Mouse (Mus musculus): ENCODE results near the gene Olfml1.

Olfml1 gene

DNA sequence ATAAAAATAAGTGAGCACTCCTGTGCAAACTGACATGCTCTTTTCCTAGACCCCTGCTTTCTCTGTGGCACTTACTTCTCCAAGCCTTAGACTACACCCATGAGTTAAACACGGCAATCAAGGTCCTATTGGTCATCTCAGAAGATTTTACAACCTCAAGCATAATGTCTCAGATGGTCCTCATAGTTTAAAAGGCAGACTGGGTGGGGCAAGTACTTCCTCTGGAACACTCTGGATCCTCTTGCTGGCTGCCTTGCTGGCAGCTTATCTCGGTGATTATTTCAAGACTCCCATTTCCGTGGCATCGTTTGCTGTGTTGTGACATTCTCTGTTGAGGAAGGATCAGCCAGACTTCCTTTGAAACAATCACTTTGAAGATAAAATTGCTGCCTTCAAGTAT is 27.2 kb upstream of the Olfml1 start:
- peaks cover 22% of the 10 kb centered on the region for H3K4me1 ChIP-seq (replicated peaks; ENCODE audit: low read depth, low read length)
- no peak overlapping the region for H3K4me3 ChIP-seq (replicated peaks; ENCODE audit: low read length)
- no peak for TF ChIP-seq CTCF (conservative IDR thresholded peaks at IDR 0.05; ENCODE audit: low read length)
- no peak for TF ChIP-seq NANOG (IDR thresholded peaks at IDR 0.05; ENCODE audit: borderline replicate concordance, low read length)
- no peaks in the 10 kb centered on the region for H3K27me3 ChIP-seq (ENCODE audit: insufficient read depth, low read length)
- 0 out of 2 replicates have a peak, but pooled peaks cover 1% of the 10 kb centered on the region for H3K9me3 ChIP-seq (ENCODE audit: low read length)
- H3K36me3 ChIP-seq (ENCODE audit: insufficient read depth, low read length), result peaks cover 11% of the 10 kb centered on the region

- Histone ChIP-seq H3K4me1 (replicated peaks; ENCODE audit: low read depth, low read length) (no peaks in the 10 kb centered on the region), H3K4me3 (replicated peaks; ENCODE audit: low read length) (no peak overlapping the region), H3K36me3 (ENCODE audit: insufficient read depth, low read length) (peaks cover 45% of the 10 kb centered on the region), H3K9me3 (ENCODE audit: low read length) (peaks cover 6% of the 10 kb centered on the region), H3K27me3 (ENCODE audit: insufficient read depth, low read length) (no peaks in the 10 kb centered on the region)
- TF ChIP-seq POU5F1 (IDR thresholded peaks at IDR 0.05; ENCODE audit: borderline replicate concordance, low read length) (no peak), NANOG (IDR thresholded peaks at IDR 0.05; ENCODE audit: borderline replicate concordance, low read length) (no peak), CTCF (conservative IDR thresholded peaks at IDR 0.05; ENCODE audit: low read length) (no peak)
Measured at GRCm38 (mm10) chr7:107545011-107545410, 22.2 kb upstream of the Olfml1 start.

DNA sequence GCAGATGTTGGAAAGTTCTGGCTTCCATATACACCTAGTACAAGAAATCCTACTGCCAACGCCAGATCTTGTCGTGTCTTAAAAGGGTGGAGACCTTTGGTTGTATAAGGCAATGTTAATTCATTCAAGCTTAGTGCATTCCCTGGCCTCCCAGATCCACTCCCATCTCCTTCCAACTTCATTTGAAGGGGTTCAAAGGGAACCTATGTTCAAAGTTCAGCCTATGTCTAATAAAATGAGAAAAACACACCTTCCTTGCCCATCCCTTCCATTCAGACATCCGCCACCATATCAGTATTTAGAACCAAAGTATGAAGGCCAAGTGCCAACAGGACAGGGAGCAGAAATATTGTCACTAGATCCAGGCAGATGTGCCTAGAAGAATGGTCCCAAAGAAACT is 19.4 kb upstream of the Olfml1 start:
- Histone ChIP-seq H3K27me3 (ENCODE audit: insufficient read depth, low read length) (no peaks in the 10 kb centered on the region), H3K9me3 (ENCODE audit: low read length) (peaks cover 29% of the 10 kb centered on the region), H3K4me1 (replicated peaks; ENCODE audit: low read depth, low read length) (peaks cover 12% of the 10 kb centered on the region), H3K36me3 (ENCODE audit: insufficient read depth, low read length) (peaks cover 51% of the 10 kb centered on the region), H3K4me3 (replicated peaks; ENCODE audit: low read length) (no peak overlapping the region)
- TF ChIP-seq NANOG (IDR thresholded peaks at IDR 0.05; ENCODE audit: borderline replicate concordance, low read length) (no peak), POU5F1 (IDR thresholded peaks at IDR 0.05; ENCODE audit: borderline replicate concordance, low read length) (no peak), CTCF (conservative IDR thresholded peaks at IDR 0.05; ENCODE audit: low read length) (no peak)

DNA sequence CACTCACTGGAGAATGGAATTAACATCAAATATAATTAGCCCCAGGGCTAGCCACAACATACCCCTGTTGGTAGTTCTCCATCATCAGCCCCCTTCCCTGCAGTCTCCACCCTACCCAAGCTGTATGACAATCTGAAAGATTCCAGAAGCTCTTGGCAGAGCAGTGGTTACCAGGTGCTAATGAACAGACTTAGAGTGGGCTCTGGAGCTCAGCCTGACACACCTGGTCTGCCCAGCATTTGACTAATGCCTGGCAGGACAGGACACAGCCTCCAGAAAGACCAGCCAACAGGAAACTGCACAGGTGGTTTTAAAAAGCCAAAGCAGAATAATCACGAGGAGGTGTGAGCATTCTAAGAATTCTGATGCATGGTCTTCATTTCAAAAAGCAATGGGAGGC is 13.8 kb upstream of the Olfml1 start:
- Histone ChIP-seq H3K4me1 (replicated peaks; ENCODE audit: low read depth, low read length) (peaks cover 33% of the 10 kb centered on the region), H3K4me3 (replicated peaks; ENCODE audit: low read length) (no peak overlapping the region), H3K9me3 (ENCODE audit: low read length) (peaks cover 41% of the 10 kb centered on the region), H3K27me3 (ENCODE audit: insufficient read depth, low read length) (no peaks in the 10 kb centered on the region), H3K36me3 (ENCODE audit: insufficient read depth, low read length) (peaks cover 15% of the 10 kb centered on the region)
- TF ChIP-seq POU5F1 (IDR thresholded peaks at IDR 0.05; ENCODE audit: borderline replicate concordance, low read length), result no peak
- TF ChIP-seq CTCF (conservative IDR thresholded peaks at IDR 0.05; ENCODE audit: low read length), result no peak
- TF ChIP-seq NANOG (IDR thresholded peaks at IDR 0.05; ENCODE audit: borderline replicate concordance, low read length), result no peak

- Histone ChIP-seq H3K27me3 (ENCODE audit: insufficient read depth, low read length) (no peaks in the 10 kb centered on the region), H3K4me3 (replicated peaks; ENCODE audit: low read length) (no peak overlapping the region), H3K9me3 (ENCODE audit: low read length) (peaks cover 27% of the 10 kb centered on the region), H3K4me1 (replicated peaks; ENCODE audit: low read depth, low read length) (peaks cover 33% of the 10 kb centered on the region), H3K36me3 (ENCODE audit: insufficient read depth, low read length) (no peaks in the 10 kb centered on the region)
- no peak for TF ChIP-seq POU5F1 (IDR thresholded peaks at IDR 0.05; ENCODE audit: borderline replicate concordance, low read length)
- peak; percentile 73 for TF ChIP-seq CTCF (conservative IDR thresholded peaks at IDR 0.05; ENCODE audit: low read length)
- TF ChIP-seq NANOG (IDR thresholded peaks at IDR 0.05; ENCODE audit: borderline replicate concordance, low read length), result no peak
Measured at GRCm38 (mm10) chr7:107555906-107556305, 11.3 kb upstream of the Olfml1 start.

DNA sequence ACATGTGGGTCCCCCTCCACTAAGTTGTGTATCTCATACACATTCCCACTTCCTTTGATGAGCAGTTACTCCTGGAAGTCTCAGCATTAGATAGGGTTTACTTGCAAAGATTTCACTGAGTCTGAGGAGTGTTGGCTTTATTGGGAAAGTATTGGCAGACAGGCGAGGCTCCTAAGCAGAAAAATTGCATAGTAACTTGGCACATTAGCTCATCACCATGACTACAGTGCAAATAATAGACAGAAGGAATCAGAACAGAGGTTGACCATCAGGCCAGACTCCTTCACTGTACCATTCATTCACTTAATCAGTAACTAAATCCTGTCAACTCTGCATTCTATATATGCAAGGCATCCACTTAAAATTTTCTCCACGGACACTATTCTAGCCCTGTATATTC is 6.6 kb upstream of the Olfml1 start:
- no peak for TF ChIP-seq NANOG (IDR thresholded peaks at IDR 0.05; ENCODE audit: borderline replicate concordance, low read length)
- no peak for TF ChIP-seq POU5F1 (IDR thresholded peaks at IDR 0.05; ENCODE audit: borderline replicate concordance, low read length)
- no peak for TF ChIP-seq CTCF (conservative IDR thresholded peaks at IDR 0.05; ENCODE audit: low read length)
- H3K27me3 ChIP-seq (ENCODE audit: insufficient read depth, low read length), result no peaks in the 10 kb centered on the region
- H3K36me3 ChIP-seq (ENCODE audit: insufficient read depth, low read length), result no peaks in the 10 kb centered on the region
- no peaks in the 10 kb centered on the region for H3K4me1 ChIP-seq (replicated peaks; ENCODE audit: low read depth, low read length)
- H3K9me3 ChIP-seq (ENCODE audit: low read length), result peaks cover 15% of the 10 kb centered on the region; the same call in 1 of the 2 replicates
- no peak overlapping the region for H3K4me3 ChIP-seq (replicated peaks; ENCODE audit: low read length)

DNA sequence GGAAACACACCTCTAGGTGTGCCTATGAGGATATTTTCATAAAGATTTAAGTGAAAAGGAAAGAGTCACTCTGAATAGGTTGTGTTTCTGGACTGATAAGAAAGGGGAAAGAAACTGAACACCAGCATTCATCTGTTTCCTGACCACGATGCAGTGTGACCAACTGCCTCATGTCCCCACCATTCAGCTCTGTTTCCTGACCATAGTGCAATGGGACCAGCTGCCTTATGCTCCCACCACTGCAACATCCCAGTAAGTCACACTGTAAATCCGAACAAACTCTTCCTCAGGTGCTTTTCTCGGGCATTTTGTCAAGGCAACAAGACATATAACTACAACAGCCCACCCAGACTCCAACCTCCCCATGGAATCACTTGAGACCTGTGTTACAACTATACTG is 5.7 kb upstream of the Olfml1 start:
- peaks cover 12% of the 10 kb centered on the region; the same call in 1 of the 2 replicates for H3K9me3 ChIP-seq (ENCODE audit: low read length)
- no peaks in the 10 kb centered on the region for H3K27me3 ChIP-seq (ENCODE audit: insufficient read depth, low read length)
- TF ChIP-seq CTCF (conservative IDR thresholded peaks at IDR 0.05; ENCODE audit: low read length) (no peak), NANOG (IDR thresholded peaks at IDR 0.05; ENCODE audit: borderline replicate concordance, low read length) (no peak), POU5F1 (IDR thresholded peaks at IDR 0.05; ENCODE audit: borderline replicate concordance, low read length) (no peak)
- no peaks in the 10 kb centered on the region for H3K4me1 ChIP-seq (replicated peaks; ENCODE audit: low read depth, low read length)
- no peak overlapping the region for H3K4me3 ChIP-seq (replicated peaks; ENCODE audit: low read length)
- no peaks in the 10 kb centered on the region for H3K36me3 ChIP-seq (ENCODE audit: insufficient read depth, low read length)

DNA sequence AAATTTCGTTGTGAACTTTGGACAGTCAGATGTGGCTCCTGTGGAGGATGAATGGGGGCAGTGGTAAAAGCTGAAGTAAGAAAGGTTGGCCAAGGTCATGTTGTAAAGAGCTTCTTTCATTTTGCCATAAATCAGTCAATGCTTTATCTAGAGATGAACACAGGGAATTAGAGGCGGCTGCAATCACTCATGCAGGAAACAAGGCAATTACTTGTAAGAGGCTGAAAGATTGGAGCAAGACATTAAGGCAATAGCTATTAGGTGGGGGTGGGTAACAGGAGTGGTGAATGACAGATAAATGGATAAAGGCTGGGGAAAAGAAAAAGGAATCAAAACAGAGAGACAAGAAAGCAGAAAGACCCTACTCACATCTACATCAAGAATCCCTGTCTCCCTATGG is 3.5 kb upstream of the Olfml1 start:
- Histone ChIP-seq H3K27me3 (ENCODE audit: insufficient read depth, low read length) (no peaks in the 10 kb centered on the region), H3K36me3 (ENCODE audit: insufficient read depth, low read length) (no peaks in the 10 kb centered on the region), H3K9me3 (ENCODE audit: low read length) (peaks cover 12% of the 10 kb centered on the region; the same call in 1 of the 2 replicates), H3K4me1 (replicated peaks; ENCODE audit: low read depth, low read length) (no peaks in the 10 kb centered on the region; the same call in 1 of the 2 replicates), H3K4me3 (replicated peaks; ENCODE audit: low read length) (no peak overlapping the region)
- TF ChIP-seq NANOG (IDR thresholded peaks at IDR 0.05; ENCODE audit: borderline replicate concordance, low read length) (no peak), CTCF (conservative IDR thresholded peaks at IDR 0.05; ENCODE audit: low read length) (no peak), POU5F1 (IDR thresholded peaks at IDR 0.05; ENCODE audit: borderline replicate concordance, low read length) (no peak)

DNA sequence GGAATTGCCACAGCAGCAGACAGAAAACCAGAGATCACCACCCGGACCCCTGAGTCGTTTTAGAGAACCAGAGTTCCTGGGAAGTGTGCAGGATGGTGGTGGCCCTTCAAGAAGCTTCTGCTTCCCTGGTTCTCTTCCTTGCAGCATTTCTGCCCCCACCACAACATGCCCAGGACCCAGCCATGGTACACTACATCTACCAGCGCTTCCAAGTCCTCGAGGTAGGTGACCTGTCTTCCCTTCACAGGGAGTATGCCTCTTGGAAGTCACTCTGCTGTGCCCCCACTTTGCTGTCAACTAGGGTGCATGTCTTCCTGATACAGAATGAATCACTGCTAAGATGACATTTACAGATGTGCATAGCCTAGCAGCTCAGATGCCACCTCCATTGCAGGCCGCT is 428 bp downstream of the Olfml1 start:
- no peaks in the 10 kb centered on the region; the same call in 1 of the 2 replicates for H3K4me1 ChIP-seq (replicated peaks; ENCODE audit: low read depth, low read length)
- no peaks in the 10 kb centered on the region for H3K36me3 ChIP-seq (ENCODE audit: insufficient read depth, low read length)
- peaks cover 15% of the 10 kb centered on the region for H3K9me3 ChIP-seq (ENCODE audit: low read length)
- no peaks in the 10 kb centered on the region for H3K27me3 ChIP-seq (ENCODE audit: insufficient read depth, low read length)
- TF ChIP-seq NANOG (IDR thresholded peaks at IDR 0.05; ENCODE audit: borderline replicate concordance, low read length), result no peak
- no peak for TF ChIP-seq CTCF (conservative IDR thresholded peaks at IDR 0.05; ENCODE audit: low read length)
- TF ChIP-seq POU5F1 (IDR thresholded peaks at IDR 0.05; ENCODE audit: borderline replicate concordance, low read length), result no peak
- no peak overlapping the region for H3K4me3 ChIP-seq (replicated peaks; ENCODE audit: low read length)
